Mouse (Mus musculus) midbrain, embryonic 11.5 days (tissue): ENCODE results near the gene Elfn1. TPM values are rescaled to one million over a fixed set of nuclear protein-coding genes. Genes with fewer than 3 reads are reported as not detected.
A peak's percentile ranks its signal among the peaks of the same experiment; 100 is the strongest.

ENCODE experiments used
- ATAC-seq: fragments of 200-750 bp; cut with Nextera tagmentation; 2 replicates; pipeline ENCODE4 v1.8.0; 2017; ENCODE audit warnings: moderate TSS enrichment, moderate library complexity; ENCODE audit not compliant: low FRiP score
- DNase-seq: peaks from one replicate; pipeline ENCODE4 v3.0.0; 2015; ENCODE audit warnings: low spot score; ENCODE audit errors: missing footprints
- H3K27ac ChIP-seq: fragments of 300-500 bp; sonication (generic); 2 replicates; pipeline ENCODE4 v1.5.1; 2014; ENCODE audit warnings: low read depth, low read length
- H3K27me3 ChIP-seq: fragments of 300-500 bp; sonication (generic); 2 replicates; pipeline ENCODE4 v1.6.1; 2014; ENCODE audit warnings: mild to moderate bottlenecking, low read length, moderate library complexity, mixed read lengths; ENCODE audit not compliant: control insufficient read depth, insufficient read depth
- H3K36me3 ChIP-seq: fragments of 300-500 bp; sonication (generic); 2 replicates; pipeline ENCODE4 v1.6.1; 2014; ENCODE audit warnings: mild to moderate bottlenecking, low read length, moderate library complexity, mixed read lengths; ENCODE audit not compliant: control insufficient read depth, insufficient read depth
- H3K4me1 ChIP-seq: fragments of 300-500 bp; sonication (generic); 2 replicates; pipeline ENCODE4 v1.6.1; 2014; ENCODE audit warnings: low read length; ENCODE audit not compliant: control insufficient read depth, insufficient read depth
- H3K4me2 ChIP-seq: fragments of 300-500 bp; sonication (generic); 2 replicates; pipeline ENCODE4 v1.6.1; 2014; ENCODE audit warnings: mild to moderate bottlenecking, moderate library complexity
- H3K4me3 ChIP-seq: fragments of 300-500 bp; sonication (generic); 2 replicates; pipeline ENCODE4 v1.5.1; 2014; ENCODE audit warnings: low read depth, low read length
- H3K9ac ChIP-seq: fragments of 300-500 bp; sonication (generic); 2 replicates; pipeline ENCODE4 v1.6.1; 2014; ENCODE audit warnings: low read length
- H3K9me3 ChIP-seq: fragments of 300-500 bp; sonication (generic); 2 replicates; pipeline ENCODE4 v1.6.1; 2016; ENCODE audit warnings: low read length; ENCODE audit not compliant: control insufficient read depth
- WGBS: fragments of 180-500 bp; shearing (Covaris S2); extraction: QIAGEN DNeasy Blood & Tissue Kit; methylation state at CpG from one replicate; pipeline ENCODE4 v1.1.7; 2014; 5-methylcytosine and 5-hydroxymethylcytosine counted together
- polyA plus RNA-seq: library from polyadenylated mRNA; unstranded; fragments of >200 nt; fragmentation: Nextera tagmentation; extraction: Ambion mirVana; gene quantifications from 2 replicates; pipeline ENCODE4 v1.2.1, GENCODE M21; 2014

The Elfn1 gene
- polyA plus RNA-seq, 1 experiment from 2014 or later, result 0.77 TPM

DNA sequence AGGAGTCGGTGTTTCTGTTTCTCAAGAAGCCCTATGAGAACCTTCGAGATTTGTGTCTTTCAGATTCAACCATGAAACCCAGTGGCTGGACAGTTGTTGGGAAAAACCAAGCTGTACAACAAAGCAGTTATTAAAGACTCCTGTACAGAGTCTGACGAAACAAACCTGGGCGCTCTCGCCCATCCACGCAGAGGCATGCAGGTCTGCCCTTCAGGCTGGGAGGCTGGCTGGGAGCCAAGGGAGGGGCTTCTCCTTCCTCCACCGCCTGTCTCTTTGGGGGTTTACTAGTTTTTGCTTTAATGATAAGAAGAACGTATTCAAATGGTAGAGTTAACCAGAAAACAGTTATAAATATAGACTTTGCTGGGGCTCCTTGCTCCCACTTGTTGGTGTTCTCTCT, 99.1 kb downstream of the Elfn1 start:
- 77% methylated on average over 8 of the region's 8 CpGs for WGBS
- Histone ChIP-seq H3K27me3 (peaks cover 27% of the 10 kb centered on the region), H3K9me3 (no peaks in the 10 kb centered on the region), H3K36me3 (no peaks in the 10 kb centered on the region), H3K4me2 (no peak overlapping the region), H3K27ac (no peak overlapping the region), H3K9ac (no peak overlapping the region), H3K4me1 (peaks cover 13% of the 10 kb centered on the region), H3K4me3 (no peak overlapping the region)
- peak; percentile 64 for DNase-seq
- no peak for ATAC-seq

DNA sequence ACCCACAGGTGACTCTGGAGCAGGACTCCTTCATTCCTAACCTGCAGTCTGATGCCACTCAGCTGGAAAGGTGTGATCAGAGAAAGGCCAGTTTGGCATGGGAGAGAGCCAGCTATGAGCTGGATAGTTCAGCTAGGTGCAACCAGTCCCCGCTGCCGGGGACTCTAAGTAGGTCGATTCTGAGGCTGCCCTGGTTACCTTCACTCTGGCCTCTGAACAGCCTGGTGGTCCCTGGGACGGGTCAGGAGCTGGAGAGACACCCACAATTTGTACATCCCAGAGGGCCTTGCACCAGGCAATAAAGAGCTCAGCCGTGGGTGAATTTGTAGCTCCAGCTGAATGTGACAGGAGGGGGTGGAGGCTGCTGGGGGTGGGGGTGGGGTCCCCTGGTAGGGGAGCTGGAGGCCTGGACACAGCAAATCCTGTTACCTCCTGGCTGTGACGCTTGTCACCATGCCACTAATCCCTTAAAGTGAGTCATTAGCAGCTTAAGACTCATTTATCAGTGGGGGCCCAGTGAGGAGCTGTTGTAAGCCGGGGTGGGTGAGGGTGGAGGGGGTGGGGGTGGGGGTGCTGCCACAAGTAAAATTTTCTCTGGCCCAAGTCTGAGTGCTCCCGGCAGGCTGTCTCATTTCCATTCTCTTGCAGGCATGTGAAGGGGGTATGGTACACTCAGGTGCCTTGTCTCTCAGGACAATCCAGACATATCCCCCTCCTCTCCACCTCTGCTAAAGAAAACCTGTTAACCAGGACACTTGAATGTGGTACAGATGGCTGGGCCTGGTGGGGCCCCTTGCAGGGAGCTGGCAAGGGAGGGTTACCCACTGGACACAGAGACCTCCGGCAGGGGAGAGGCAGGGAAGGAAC, 100.1 kb downstream of the Elfn1 start:
- Histone ChIP-seq H3K36me3 (no peaks in the 10 kb centered on the region), H3K9me3 (no peaks in the 10 kb centered on the region), H3K4me2 (no peak overlapping the region), H3K27me3 (peaks cover 27% of the 10 kb centered on the region), H3K27ac (no peak overlapping the region), H3K4me3 (no peak overlapping the region), H3K9ac (no peak overlapping the region), H3K4me1 (peaks cover 13% of the 10 kb centered on the region)
- peak; percentile 84 for DNase-seq
- WGBS, result 15% methylated on average over 9 of the region's 9 CpGs
- ATAC-seq, result peak; percentile 58

DNA sequence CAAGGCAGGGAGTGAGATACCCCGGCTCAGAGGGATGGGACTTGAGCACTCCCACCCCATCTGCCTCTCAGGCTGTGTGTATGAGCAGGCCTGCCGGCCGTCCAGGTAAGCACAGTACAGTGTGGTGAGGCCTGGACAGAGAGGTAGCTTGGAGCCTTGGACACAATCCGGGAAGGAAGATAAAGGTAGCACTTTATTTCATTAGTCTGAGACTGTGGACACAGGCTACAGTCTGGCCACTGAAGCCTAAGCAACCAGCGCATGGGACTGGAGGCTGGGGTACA, 100.7 kb downstream of the Elfn1 start:
- H3K4me2 ChIP-seq, result no peak overlapping the region
- no peaks in the 10 kb centered on the region for H3K9me3 ChIP-seq
- peaks cover 27% of the 10 kb centered on the region for H3K27me3 ChIP-seq
- H3K4me1 ChIP-seq, result peaks cover 13% of the 10 kb centered on the region
- WGBS, result 53% methylated on average over 5 of the region's 5 CpGs
- H3K27ac ChIP-seq, result no peak overlapping the region
- no peak overlapping the region for H3K4me3 ChIP-seq
- no peak for DNase-seq
- ATAC-seq, result no peak
- no peaks in the 10 kb centered on the region for H3K36me3 ChIP-seq
- H3K9ac ChIP-seq, result no peak overlapping the region

DNA sequence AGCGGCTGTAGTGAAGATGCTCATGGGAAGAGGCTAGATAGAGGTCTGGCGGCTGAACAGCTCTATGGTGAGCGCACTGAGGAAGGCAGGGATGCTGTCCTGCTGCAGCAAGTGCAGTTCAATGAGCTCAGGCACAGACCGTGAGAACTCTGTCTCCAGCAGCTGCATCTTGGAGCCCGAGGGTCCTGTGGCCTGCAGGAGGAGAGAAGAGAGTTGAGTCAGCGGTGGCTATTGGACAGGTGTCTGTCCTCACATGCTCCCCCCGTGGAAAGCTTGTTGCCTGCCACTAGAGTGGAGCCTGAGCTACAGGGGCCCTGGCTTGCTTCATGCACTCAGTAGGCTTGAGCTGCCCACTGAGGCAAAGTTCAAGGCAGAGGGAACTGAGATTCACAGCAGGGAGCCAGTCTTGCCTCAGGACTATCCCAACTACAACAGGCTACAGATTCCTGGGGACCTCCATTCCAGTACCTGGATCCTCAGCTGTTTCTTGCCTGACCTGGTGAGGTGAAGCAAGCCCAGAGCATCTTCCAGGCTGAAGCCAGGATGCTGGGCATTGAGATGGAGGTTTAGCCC, 101.4 kb downstream of the Elfn1 start:
- ATAC-seq (no peak), DNase-seq (peak; percentile 69)
- Histone ChIP-seq H3K27ac (no peak overlapping the region), H3K9me3 (no peaks in the 10 kb centered on the region), H3K4me3 (no peak overlapping the region), H3K4me2 (no peak overlapping the region), H3K4me1 (peaks cover 13% of the 10 kb centered on the region), H3K27me3 (peaks cover 27% of the 10 kb centered on the region), H3K9ac (no peak overlapping the region), H3K36me3 (no peaks in the 10 kb centered on the region)
- 70% methylated on average over 7 of the region's 7 CpGs for WGBS

DNA sequence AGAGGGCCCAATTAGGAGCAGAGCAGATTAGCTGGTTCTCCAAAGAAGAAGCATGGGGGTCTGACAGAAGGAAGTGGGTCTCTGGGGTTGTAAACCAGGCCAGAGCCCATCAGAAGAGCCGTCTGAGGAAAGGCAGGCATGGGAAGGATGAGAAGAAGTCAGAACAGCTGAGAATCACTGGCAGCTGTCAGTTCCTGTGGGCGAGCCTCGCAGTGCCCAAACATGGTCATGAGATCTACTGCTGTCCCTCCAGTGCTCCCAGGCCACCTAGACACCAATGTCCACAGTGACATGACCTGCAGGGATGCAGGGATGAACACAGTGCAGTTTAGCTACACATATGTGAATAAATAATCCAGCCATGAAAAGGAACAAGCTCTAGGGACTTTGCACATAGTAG, 102.7 kb downstream of the Elfn1 start:
- Histone ChIP-seq H3K36me3 (no peaks in the 10 kb centered on the region), H3K27me3 (peaks cover 27% of the 10 kb centered on the region), H3K4me3 (no peak overlapping the region), H3K9ac (no peak overlapping the region), H3K27ac (no peak overlapping the region), H3K4me2 (no peak overlapping the region), H3K9me3 (no peaks in the 10 kb centered on the region), H3K4me1 (peaks cover 13% of the 10 kb centered on the region)
- DNase-seq, result peak; percentile 39
- 90% methylated on average over 3 of the region's 3 CpGs for WGBS
- ATAC-seq, result no peak

DNA sequence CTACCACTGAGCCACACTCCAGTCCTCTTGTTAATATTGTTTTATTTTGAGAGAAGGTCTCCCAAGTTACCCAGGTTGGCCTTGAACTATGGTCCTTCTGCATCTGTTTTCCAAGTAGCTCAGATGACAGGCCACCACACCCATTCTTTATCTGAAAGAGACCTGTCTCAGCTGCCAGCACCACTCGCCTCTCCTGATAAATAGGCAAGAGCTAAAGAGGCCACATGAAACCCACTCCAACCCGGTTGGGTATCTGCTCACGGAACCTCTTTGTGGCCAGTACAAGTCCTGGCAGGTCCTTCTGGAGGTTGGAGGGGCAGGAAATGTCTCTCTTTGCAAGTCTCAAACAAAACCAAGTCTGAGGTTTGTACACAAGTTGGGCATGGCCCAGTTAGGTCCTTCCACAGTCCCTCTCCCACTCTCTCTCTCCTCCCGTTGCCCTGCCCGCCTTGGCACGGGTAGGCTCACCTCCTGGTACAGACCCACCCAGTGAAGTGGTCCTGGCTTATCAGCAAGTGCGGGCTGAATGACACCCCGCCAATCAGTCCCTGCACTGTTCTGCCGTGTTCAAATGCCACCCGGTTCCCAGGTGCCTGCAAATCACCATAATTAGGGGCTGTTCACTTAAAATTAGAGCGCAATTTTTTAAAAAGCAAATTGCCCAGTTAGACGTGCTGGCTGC, 104.7 kb downstream of the Elfn1 start:
- 91% methylated on average over 12 of the region's 12 CpGs for WGBS

DNA sequence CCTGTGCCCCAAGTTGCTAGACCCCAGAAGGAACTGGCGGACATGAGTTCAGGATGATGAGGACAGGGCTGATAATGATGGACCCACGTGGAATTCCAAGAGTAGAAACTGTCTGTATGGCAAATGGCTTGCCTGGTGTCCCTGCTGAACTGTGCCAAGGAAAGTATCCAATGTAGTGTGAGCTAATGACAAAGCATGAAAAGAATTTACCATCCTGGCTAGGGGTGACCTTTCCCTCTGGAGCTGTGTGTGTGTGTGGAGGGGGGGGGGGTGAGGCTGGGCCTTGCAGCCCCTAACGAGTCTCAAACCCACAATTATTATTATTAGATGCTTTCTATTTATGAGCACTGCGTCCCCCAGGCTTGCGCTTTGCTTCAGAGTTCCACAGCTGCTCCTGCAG, 105.9 kb downstream of the Elfn1 start:
- Histone ChIP-seq H3K4me3 (no peak overlapping the region), H3K27me3 (peaks cover 12% of the 10 kb centered on the region), H3K4me1 (no peaks in the 10 kb centered on the region), H3K36me3 (no peaks in the 10 kb centered on the region), H3K4me2 (no peak overlapping the region), H3K9ac (no peak overlapping the region), H3K9me3 (no peaks in the 10 kb centered on the region), H3K27ac (no peak overlapping the region)
- ATAC-seq (no peak), DNase-seq (peak; percentile 54)
- WGBS, result 84% methylated on average over 5 of the region's 5 CpGs

More for the DNA sequence above, 104.7 kb downstream of the Elfn1 start:
- Histone ChIP-seq H3K4me3 (no peak overlapping the region), H3K9ac (no peak overlapping the region), H3K27me3 (peaks cover 13% of the 10 kb centered on the region), H3K4me1 (peaks cover 12% of the 10 kb centered on the region), H3K27ac (no peak overlapping the region), H3K36me3 (no peaks in the 10 kb centered on the region), H3K9me3 (no peaks in the 10 kb centered on the region), H3K4me2 (no peak overlapping the region)
- peak; percentile 39 for DNase-seq
- ATAC-seq, result no peak

DNA sequence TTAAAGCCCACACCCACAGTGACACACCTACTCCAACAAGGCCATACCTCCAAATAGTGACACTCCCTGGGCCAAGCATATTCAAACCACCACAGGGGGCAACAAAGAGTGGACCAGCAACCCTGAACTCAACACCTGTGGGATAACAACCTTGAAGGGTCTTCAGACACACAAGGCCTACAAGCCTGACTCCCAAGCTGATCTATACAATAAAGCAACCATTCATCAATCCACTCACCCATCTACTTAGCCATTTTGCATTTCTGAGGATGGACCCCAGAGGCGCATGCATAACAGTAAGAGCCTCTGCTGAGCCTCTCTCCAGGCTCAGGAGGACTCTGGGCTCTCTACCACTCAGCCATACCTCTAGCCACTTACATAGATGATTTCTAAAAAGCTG, 109.2 kb downstream of the Elfn1 start:
- no peaks in the 10 kb centered on the region for H3K27me3 ChIP-seq
- no peaks in the 10 kb centered on the region for H3K36me3 ChIP-seq
- ATAC-seq, result no peak
- H3K27ac ChIP-seq, result no peak overlapping the region
- no peak overlapping the region for H3K9ac ChIP-seq
- no peaks in the 10 kb centered on the region for H3K4me1 ChIP-seq
- no peak for DNase-seq
- WGBS, result 86% methylated on average over 1 of the region's 1 CpGs
- H3K4me2 ChIP-seq, result no peak overlapping the region
- no peaks in the 10 kb centered on the region for H3K9me3 ChIP-seq
- H3K4me3 ChIP-seq, result no peak overlapping the region

DNA sequence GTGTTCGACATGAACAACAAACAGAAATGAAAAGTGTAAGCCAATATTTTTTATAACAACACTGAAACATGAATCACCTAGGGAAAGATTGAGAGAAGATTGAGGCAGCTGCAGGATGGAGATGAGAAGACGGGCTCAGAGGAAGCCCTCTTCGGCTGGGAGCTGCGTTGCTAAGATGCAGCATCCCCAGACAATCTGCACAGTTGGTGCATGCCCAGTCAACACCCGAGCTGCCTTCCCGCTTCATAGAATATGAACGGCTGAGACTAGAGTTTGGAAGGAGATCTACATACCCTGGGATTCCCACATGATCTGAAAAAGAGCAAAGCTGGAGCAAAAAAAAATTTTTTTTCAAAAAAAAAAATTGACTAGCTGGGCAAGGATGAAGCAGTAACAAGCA, 111.0 kb downstream of the Elfn1 start:
- H3K9me3 ChIP-seq, result no peaks in the 10 kb centered on the region
- no peaks in the 10 kb centered on the region for H3K27me3 ChIP-seq
- ATAC-seq, result no peak
- no peaks in the 10 kb centered on the region for H3K36me3 ChIP-seq
- no peak overlapping the region for H3K9ac ChIP-seq
- H3K4me2 ChIP-seq, result no peak overlapping the region
- H3K4me3 ChIP-seq, result no peak overlapping the region
- WGBS, result 87% methylated on average over 7 of the region's 7 CpGs
- peak; percentile 37 for DNase-seq
- no peaks in the 10 kb centered on the region for H3K4me1 ChIP-seq
- H3K27ac ChIP-seq, result no peak overlapping the region
